Mouse (Mus musculus) heart, embryonic 16.5 days (tissue): Measurements from ENCODE around the gene Xpnpep2. TPM values are rescaled to one million over a fixed set of nuclear protein-coding genes. Genes with fewer than 3 reads are reported as not detected.

Experiments used
- ATAC-seq: fragments of 200-750 bp; cut with Nextera tagmentation; replicated peaks from 2 replicates; pipeline ENCODE4 v1.8.0; 2017; ENCODE audit warnings: moderate number of reproducible peaks; ENCODE audit not compliant: insufficient read depth, low FRiP score; ENCODE audit errors: extremely low read depth
- H3K27ac ChIP-seq: fragments of 300-500 bp; sonication (generic); 2 replicates; pipeline ENCODE4 v1.5.1; 2014; ENCODE audit warnings: mild to moderate bottlenecking, low read length, control low read depth, moderate library complexity
- H3K27me3 ChIP-seq: fragments of 300-500 bp; sonication (generic); 2 replicates; pipeline ENCODE4 v1.6.1; 2014; ENCODE audit warnings: low read length, mixed read lengths; ENCODE audit not compliant: control insufficient read depth, insufficient read depth
- H3K36me3 ChIP-seq: fragments of 300-500 bp; sonication (generic); 2 replicates; pipeline ENCODE4 v1.6.1; 2014; ENCODE audit not compliant: control insufficient read depth, insufficient read depth
- H3K4me1 ChIP-seq: fragments of 300-500 bp; sonication (generic); 2 replicates; pipeline ENCODE4 v1.6.1; 2014; ENCODE audit warnings: low read length, mixed read lengths; ENCODE audit not compliant: control insufficient read depth, insufficient read depth
- H3K4me2 ChIP-seq: fragments of 300-500 bp; sonication (generic); 2 replicates; pipeline ENCODE4 v1.6.1; 2014; ENCODE audit warnings: low read depth, mild to moderate bottlenecking, control low read depth, low read length
- H3K4me3 ChIP-seq: fragments of 300-500 bp; sonication (generic); 2 replicates; pipeline ENCODE4 v1.5.1; 2014; ENCODE audit warnings: mild to moderate bottlenecking, control low read depth, low read length
- H3K9ac ChIP-seq: fragments of 300-500 bp; sonication (generic); 2 replicates; pipeline ENCODE4 v1.6.1; 2014; ENCODE audit warnings: low read length, control low read depth
- H3K9me3 ChIP-seq: fragments of 300-500 bp; sonication (generic); replicated peaks from 2 replicates; pipeline ENCODE4 v1.6.1; 2016; ENCODE audit warnings: low read length; ENCODE audit not compliant: control insufficient read depth
- WGBS: fragments of 180-500 bp; shearing (Covaris S2); extraction: QIAGEN DNeasy Blood & Tissue Kit; methylation state at CpG from one replicate; pipeline ENCODE4 v1.1.7; 2014; 5-methylcytosine and 5-hydroxymethylcytosine counted together
- polyA plus RNA-seq: library from polyadenylated mRNA; unstranded; fragments of >200 nt; fragmentation: Nextera tagmentation; extraction: Ambion mirVana; gene quantifications from 2 replicates; pipeline ENCODE4 v1.2.1, GENCODE M21; 2015

Gene Xpnpep2
- polyA plus RNA-seq, 1 experiment from 2014 or later, result 0.98 TPM

DNA sequence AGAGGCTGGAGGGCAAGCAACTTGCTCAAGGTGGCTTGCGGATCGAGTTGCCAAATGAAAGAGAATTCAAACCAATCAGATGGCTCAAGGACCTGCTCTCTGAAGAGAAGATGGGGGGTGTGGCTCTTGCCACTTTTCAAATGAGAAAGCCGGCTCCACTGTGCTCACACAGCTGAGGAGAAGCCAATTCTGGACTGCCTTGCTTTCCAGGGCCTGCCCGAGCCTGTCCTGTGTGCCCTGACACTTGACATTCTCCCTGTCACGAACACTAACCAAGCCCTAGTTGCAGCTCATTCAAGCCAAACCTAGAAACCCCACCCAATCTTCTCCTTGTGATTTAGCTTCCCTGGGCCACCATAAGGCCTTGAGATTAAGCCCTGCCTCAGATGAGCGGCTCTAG, 29.5 kb downstream of the Xpnpep2 start:
- H3K4me2 ChIP-seq, result no peak overlapping the region
- H3K9me3 ChIP-seq, result no peaks in the 10 kb centered on the region
- H3K27ac ChIP-seq, result peak overlapping the region; percentile 46; the same call in 1 of the 2 replicates
- no peaks in the 10 kb centered on the region for H3K36me3 ChIP-seq
- no peak overlapping the region for H3K9ac ChIP-seq
- no peak overlapping the region for H3K4me3 ChIP-seq
- no peaks in the 10 kb centered on the region; the same call in 1 of the 2 replicates for H3K27me3 ChIP-seq
- WGBS, result 66% methylated on average over 6 of the region's 6 CpGs
- ATAC-seq, result no peak
- H3K4me1 ChIP-seq, result 0 out of 2 replicates have a peak, but pooled peaks cover 2% of the 10 kb centered on the region

DNA sequence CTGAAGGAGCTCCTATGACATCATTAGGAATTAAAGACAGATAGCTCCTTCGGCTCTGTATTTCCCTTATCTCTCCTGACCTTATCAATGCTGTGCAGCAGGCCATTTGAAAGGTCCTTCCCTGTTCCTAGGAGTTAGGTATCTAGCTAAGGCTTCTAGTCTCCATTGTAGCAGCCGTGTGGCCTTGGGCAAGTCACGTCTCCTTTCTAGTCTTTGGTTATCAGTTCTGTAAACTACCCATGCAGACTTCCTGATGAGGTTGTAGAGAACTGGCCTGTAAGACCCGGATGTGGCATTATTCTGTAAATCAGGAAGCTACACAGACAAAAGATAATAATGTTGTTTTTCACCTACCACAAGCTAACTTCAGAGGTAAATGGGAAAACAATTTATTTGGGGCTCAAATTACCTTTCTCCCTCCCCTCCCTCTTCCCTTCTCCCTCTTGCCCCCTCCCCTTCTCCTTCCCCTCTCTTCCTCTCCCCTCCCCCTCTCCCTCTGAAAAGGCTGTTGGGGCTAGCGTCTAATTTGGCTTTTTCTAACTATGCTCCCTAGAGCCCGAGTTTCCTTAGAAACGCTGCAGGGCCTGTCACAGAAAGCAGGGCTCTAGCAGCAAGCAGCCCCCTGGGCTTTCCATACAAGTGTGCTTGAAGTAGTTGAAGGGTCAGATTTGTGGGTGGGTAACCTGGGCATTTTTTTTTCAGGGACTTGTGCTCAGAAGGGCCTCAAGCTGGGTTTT, 30.2 kb downstream of the Xpnpep2 start:
- H3K4me3 ChIP-seq, result no peak overlapping the region
- H3K9me3 ChIP-seq, result no peaks in the 10 kb centered on the region
- H3K4me1 ChIP-seq, result 0 out of 2 replicates have a peak, but pooled peaks cover 3% of the 10 kb centered on the region
- no peak overlapping the region for H3K4me2 ChIP-seq
- H3K36me3 ChIP-seq, result no peaks in the 10 kb centered on the region
- no peak overlapping the region for H3K9ac ChIP-seq
- peak overlapping the region; percentile 54; the same call in 1 of the 2 replicates for H3K27ac ChIP-seq
- ATAC-seq, result no peak
- WGBS, result 45% methylated on average over 7 of the region's 7 CpGs
- H3K27me3 ChIP-seq, result no peaks in the 10 kb centered on the region; the same call in 1 of the 2 replicates

DNA sequence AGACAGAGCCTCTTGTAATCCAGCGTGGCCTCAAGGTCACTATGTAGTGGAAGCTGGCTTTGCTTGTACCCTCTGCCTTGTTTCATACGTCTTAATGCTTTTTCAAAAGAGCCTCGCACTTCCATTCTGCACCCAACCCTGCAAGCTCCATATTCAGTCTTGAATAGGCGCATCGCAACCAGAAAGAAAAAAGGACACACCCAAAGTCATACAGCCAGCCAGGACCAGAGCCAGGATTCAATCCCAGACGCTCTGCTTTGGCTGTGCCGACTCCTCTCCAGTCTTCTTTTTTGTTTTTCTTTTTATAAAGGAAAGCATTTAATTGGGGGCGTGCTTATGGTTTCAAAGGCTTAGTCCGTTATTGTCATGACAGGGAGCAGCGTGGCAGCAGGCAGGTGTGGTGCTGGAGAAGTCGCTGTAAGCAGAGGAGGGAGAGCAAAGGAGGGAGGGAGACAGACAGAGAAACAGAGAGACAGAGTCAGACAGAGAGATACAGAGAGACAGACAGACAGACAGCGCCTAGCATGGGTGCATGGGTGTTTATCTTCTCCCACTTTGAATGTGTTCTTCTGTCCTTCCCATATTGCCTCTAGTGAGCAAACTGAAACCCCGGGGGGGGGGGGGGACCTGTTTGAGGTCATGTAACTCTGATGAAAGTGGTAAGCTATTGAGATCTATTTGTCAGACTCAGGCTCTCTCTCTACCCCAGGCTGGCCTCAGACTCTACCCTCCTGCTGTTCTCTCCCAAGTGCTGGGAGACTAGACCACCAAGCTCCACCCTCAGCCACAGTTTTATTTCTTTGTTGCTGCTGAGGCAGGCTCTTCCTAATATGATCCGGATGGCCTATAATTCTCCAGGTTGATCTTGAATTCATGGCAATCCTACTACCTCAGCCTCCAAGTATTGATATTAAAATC, 31.1 kb downstream of the Xpnpep2 start:
- no peaks in the 10 kb centered on the region for H3K36me3 ChIP-seq
- no peak overlapping the region for H3K4me3 ChIP-seq
- H3K9ac ChIP-seq, result no peak overlapping the region
- 0 out of 2 replicates have a peak, but pooled peaks cover 3% of the 10 kb centered on the region for H3K4me1 ChIP-seq
- WGBS, result 53% methylated on average over 13 of the region's 14 CpGs
- no peaks in the 10 kb centered on the region; the same call in 1 of the 2 replicates for H3K27me3 ChIP-seq
- H3K27ac ChIP-seq, result peak overlapping the region; percentile 54
- H3K4me2 ChIP-seq, result no peak overlapping the region
- ATAC-seq, result no peak
- H3K9me3 ChIP-seq, result no peaks in the 10 kb centered on the region

DNA sequence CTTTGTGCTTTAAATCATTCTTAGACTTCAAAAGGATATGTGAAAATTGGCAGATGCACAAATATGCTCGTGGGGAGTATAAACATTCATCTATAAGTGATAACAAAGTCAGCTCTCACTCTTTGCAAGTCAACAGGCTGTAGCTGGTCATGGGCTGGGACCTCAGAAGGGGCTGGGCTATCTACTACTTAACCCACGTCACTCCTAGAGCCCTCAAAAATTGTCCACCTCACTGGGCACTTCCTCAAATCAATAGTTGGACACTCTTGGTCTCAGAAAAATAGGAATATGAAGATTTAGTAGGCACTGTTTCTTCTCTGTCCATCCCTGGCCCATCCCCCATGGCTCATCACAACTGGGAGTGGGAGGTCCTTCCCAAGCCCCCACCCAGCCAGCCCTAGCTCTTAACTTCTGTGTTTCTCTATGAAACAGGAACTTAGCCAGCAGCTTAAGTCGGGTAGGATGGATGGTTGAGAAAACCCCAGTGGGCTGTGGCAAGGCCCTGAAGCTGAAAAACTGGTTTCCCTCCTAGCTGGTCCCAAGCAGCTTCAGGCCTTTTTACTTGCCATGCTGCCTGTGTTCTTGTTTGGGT, 31.9 kb downstream of the Xpnpep2 start:
- Histone ChIP-seq H3K9ac (no peak overlapping the region), H3K27ac (peak overlapping the region; percentile 35), H3K4me2 (no peak overlapping the region), H3K9me3 (no peaks in the 10 kb centered on the region), H3K36me3 (no peaks in the 10 kb centered on the region), H3K4me1 (0 out of 2 replicates have a peak, but pooled peaks cover 3% of the 10 kb centered on the region), H3K4me3 (no peak overlapping the region), H3K27me3 (no peaks in the 10 kb centered on the region; the same call in 1 of the 2 replicates)
- ATAC-seq, result no peak
- WGBS, result 28% methylated on average over 3 of the region's 3 CpGs

DNA sequence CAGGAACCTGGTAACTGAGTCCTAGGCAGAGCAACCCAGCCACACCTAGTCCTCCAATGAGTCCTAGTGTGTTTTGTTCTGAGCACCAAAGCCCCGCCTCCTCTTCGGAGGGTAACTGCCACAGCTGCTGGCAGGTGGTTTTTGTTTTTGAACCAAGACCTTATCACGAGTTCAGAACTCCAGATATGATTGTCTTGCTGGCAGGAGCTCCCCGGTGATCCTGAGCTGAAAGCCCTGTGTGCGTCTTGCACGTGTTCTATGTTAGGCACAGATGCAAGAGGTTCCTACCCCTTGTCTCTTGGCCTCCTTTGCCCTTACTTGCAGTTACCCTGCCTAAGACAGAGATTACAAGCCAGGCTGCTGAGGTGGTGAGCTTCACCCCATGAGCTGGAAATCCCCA, 33.0 kb downstream of the Xpnpep2 start:
- ATAC-seq, result no peak
- Histone ChIP-seq H3K36me3 (no peaks in the 10 kb centered on the region), H3K4me1 (0 out of 2 replicates have a peak, but pooled peaks cover 3% of the 10 kb centered on the region), H3K27me3 (no peaks in the 10 kb centered on the region; the same call in 1 of the 2 replicates), H3K4me2 (no peak overlapping the region), H3K4me3 (no peak overlapping the region), H3K27ac (no peak overlapping the region), H3K9ac (no peak overlapping the region), H3K9me3 (no peaks in the 10 kb centered on the region)
- 35% methylated on average over 6 of the region's 6 CpGs for WGBS

DNA sequence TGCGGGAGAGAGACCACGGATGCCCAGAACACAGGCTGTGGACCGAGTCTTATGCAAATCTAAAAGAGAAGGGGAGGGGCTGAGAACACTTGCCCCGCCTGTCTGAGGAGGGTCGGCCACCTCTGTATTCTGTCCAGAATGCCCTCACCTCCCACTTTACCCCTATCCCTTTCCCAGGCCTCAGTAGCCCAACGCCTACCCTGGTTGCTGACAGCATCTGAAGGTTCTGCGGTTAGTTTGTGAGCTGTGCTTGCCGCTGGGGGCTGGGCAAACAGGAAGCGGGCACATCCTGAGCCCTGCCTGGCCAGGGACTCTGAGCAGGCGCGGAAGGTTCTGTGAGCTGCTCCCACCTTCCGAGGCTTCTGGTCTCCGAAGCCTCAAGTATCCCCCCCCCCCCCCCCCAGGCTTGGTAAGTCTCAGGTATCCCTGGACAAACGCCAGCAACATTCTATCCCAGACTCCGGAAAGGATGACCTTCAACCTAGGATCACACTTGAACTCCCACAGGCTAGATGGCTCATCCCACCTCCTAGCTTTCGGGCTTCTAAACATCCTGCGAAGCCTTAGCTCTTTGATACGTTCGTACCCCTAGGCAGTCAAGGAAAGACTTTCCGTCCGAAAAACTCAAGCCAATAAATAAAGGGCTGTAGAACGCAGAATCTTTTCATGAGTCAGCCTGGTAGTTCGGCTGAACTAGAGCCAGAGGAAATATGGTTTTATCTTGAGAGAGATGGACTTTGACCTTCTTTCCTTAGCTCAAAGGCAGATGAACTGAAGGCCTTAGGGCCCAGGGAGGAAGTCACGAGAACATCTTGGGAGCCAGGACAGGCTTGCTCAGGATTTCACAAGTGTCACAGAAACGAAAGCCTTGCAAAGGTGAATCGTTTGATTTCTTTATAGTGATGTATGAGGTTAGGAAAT, 35.1 kb downstream of the Xpnpep2 start:
- ATAC-seq, result peak; percentile 50
- 42% methylated on average over 26 of the region's 26 CpGs for WGBS
- 0 out of 2 replicates have a peak, but pooled peaks cover 3% of the 10 kb centered on the region for H3K4me1 ChIP-seq
- no peaks in the 10 kb centered on the region for H3K9me3 ChIP-seq
- H3K9ac ChIP-seq, result 0 out of 2 replicates have a peak overlapping the region, but pooled peaks have one; percentile 38
- H3K36me3 ChIP-seq, result no peaks in the 10 kb centered on the region
- H3K4me2 ChIP-seq, result peak overlapping the region; percentile 60
- H3K27ac ChIP-seq, result no peak overlapping the region; the same call in 1 of the 2 replicates
- peak overlapping the region; percentile 38 for H3K4me3 ChIP-seq
- H3K27me3 ChIP-seq, result no peaks in the 10 kb centered on the region

DNA sequence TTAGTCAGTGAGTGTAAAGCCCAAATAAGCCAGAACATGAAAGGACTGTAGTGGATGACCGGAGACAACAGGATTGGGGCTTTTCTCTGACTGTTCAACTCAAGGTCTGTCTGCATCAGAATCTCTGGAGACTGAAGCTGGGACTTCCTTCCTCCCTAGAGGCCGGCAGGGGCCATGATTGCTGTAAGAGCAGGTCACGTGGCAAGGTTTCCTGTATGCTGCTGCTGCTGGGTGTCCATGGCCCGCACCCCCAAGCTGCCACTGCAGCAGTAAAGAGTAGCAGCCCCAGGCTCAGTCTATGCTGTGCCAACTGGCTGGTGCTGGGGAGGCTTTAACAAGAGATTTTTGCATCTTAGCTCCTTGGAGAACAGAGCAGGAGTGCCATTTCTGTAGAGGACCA, 37.7 kb downstream of the Xpnpep2 start, which contains the start of gene Sash3:
Gene Sash3 (plus strand): TSS at position 175 of the 400 bp plus-strand sequence.
- Histone ChIP-seq H3K4me1 (0 out of 2 replicates have a peak, but pooled peaks cover 3% of the 10 kb centered on the region), H3K27ac (no peak within 1 kb of the TSS; the same call in 1 of the 2 replicates), H3K9ac (no peak within 1 kb of the TSS; the same call in 1 of the 2 replicates), H3K9me3 (no peaks in the 10 kb centered on the region), H3K4me2 (no peak within 1 kb of the TSS), H3K27me3 (no peaks in the 10 kb centered on the region), H3K36me3 (no peaks in the 10 kb centered on the region), H3K4me3 (peak within 1 kb of the TSS; percentile 27; the same call in 1 of the 2 replicates)
- ATAC-seq, result no peak
- 76% methylated on average over 4 of the region's 4 CpGs for WGBS

DNA sequence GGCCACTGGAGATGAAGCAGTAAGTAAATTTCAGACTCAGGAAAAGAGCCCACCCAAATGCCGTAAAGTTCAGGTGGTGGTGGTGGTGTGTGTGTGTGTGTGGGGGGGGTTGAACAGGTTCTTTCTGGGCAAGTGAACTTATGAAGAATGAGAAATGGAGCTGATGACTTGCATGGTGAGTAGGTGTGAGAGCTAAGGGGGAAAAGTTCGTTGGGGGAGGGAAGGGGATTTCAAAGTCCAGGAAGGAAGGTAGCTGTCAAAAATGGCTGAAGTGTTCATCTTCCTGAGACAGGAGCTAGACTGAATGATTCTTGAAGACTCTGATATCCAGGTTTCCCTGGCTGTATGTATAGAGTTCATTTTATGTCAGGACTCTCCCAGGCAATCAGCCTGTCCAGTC, 38.7 kb downstream of the Xpnpep2 start:
- 59% methylated on average over 2 of the region's 2 CpGs for WGBS
- Histone ChIP-seq H3K4me1 (peaks cover 6% of the 10 kb centered on the region), H3K27ac (no peak overlapping the region; the same call in 1 of the 2 replicates), H3K4me3 (peak overlapping the region; percentile 27), H3K36me3 (no peaks in the 10 kb centered on the region), H3K4me2 (peak overlapping the region; percentile 12; the same call in 1 of the 2 replicates), H3K27me3 (no peaks in the 10 kb centered on the region), H3K9me3 (no peaks in the 10 kb centered on the region), H3K9ac (no peak overlapping the region)
- ATAC-seq, result no peak
